Mouse (Mus musculus): Measurements from ENCODE around the gene Anapc13.

Anapc13 gene

DNA sequence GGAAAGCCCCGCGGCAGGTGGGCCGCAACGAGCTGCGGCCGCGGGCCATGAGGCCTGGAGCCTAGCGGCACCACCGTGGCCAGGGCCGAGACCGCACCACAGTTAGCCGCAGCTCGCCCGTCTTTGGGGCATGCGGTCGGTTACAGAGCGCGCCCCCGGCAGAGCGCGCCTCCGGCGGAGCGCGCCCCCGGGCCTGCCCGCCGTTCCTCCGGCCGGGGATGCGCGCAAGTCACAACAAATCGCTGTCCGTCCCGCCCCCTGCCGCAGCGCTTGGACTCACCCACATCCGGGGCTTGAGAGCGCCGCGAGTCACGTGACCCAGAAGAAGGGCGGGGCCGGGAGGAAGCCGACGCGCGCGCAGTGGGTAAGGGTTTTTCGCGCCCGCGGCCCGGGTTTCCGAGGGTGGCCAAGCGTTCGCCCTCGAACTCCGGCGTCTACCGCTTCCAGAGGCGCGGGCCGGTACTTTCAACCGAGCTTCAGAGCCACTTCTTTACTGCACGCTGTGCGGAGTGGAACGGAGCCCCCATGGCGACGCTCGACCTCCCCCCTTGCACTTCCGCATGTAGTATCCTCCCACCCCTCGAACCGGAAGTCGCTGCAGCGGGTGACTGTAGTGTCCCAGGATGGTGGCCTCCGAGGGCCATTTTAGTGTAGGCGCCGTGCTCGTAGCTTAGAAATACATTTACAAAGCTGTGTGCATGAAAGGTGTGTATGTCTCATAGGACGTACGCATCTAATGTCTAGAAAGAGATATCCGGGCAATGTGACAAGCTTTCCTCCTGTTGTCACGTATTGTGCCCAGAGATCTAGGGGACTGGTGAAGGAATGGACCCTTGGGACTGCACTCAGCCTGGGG lies at the start of gene Anapc13, which contains the start of gene Cep63:
TSS of gene Anapc13 (plus strand) at position 314 of the 856 bp plus-strand sequence.
TSS of gene Cep63 (minus strand) at position 552 of the 856 bp plus-strand sequence.
- peak; percentile 98 for DNase-seq

DNA sequence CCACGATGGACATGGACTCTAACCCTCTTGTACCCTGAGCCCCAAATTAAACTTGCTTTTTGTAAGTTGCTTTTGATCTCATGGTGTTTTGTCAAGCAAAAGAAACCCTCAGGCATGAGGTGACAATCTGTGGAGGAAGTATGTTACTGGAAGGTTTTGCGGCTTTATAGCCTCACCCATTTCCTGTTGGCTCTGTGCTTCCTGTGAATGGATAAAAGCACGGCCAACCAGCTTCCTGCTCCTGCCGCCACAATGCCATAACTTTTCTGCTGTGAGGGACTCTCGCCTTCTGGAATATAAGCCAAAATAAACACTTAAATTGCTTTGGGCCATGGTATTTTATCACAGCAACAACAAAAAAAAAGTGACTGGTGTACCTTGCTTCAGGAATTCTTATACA lies 48.6 kb upstream of the Anapc13 start:
- peak; percentile 11 for DNase-seq

DNA sequence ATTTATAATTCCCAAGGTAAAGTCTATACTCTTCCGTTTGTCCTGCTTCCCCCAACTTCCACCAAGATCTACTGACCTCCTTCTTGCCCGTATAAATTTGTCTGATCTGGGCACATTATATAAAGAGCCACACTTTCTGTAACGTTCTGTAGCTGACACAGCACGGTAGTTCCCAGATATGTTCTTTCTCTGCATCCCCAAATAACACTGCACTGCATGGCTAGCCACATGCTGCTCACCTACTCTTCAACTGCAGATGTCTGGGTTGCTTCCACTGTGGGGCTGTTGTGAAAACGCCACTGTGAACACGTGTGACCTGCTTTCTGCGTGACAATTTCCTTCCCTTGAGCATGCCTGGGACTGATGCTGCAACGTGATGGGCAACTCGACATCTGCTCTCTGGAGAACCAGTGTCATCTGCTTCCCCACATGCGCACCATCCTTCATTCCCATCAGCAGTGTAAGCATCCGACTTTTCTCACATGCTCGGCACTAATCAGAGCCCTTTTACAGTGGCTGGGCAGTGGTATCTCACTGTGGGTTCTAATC lies 44.1 kb upstream of the Anapc13 start:
- DNase-seq = no peak

DNA sequence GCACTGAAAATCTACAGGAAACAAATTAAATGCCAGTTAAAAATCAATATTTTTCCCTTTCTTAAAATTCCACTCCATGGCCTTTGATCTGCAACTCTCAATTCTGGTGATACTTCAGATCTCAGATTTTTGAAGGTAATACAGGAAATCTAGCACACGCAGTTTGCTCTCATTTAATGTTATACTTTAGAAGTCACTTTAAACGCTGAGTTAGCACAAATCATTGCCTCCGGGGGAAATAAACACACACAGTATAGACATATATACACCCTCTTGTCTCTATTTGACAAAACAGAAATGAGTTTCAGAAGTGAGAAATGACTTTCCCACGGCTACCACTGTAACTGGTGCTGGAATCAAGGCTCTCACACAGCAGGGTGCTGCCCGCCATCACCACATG lies 38.7 kb upstream of the Anapc13 start:
- DNase-seq = no peak

DNA sequence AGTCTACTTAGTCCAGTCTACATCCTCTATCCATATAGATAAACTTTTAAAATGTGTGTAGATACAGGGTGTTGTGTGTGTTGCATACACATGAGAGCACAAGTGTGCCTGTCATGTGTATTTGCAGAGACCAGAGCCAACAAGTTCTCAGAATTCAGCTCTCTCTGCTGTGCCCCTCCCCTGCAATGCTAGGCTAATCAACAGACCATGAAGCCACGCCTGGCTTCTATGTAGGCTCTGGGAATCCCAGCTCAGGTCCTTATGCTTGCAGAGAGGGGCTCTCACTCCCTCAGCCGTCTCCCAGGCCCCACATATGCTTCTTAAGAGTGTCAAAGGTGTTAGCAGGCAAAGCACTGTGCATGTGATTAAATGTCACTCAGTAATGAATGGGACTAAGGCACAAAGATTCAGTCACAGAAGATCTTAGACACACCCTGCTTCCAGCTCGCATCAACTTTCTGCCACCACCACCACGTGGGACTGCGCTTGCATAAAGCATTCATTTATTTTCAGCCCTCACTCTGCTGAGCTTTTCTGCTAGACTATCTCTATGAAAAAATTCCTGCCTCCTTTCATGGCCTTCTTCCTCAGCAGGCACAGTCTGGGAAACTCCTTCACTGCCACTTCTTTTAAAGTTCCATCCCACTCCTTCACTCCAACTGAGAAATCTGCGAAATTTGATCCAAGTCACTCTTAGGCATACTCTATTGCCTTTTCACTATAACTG lies 31.3 kb upstream of the Anapc13 start:
- no peak for DNase-seq

DNA sequence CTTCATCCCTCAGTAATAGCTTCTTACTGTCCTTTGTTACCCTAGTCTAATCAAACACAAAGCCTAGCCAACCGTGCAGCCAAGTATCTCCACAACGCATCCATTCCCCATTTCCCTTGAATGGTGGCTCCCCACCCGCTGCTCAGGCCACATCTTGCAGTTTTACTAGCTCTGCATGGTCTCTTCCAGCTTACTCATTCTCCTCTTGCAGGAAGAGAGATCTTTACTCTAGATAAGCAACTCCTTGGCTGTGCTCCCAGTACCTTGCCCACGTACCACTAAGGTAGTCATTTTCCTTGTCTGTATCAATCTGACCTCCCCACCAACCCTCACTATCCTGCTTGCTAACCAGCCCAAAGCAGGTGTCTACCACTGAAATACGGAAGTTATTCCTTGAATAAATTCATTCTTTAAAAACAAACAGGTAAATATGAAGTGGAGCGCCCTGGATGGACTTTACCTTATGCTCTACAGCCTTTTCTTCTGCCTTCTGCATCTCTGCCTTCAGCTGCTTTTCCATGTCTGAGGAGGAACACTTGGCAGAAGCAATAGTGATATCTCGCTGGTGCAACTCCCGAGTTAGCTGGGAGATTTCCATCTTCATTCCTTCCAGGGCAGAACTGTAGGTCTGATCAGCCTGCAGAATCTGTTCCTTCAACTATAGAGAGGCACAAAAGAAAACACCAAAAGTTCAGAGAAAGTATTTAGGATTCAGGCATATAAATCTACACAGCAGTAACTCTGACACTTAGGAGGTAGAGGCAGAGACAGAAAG lies 30.2 kb upstream of the Anapc13 start:
- no peak for DNase-seq

DNA sequence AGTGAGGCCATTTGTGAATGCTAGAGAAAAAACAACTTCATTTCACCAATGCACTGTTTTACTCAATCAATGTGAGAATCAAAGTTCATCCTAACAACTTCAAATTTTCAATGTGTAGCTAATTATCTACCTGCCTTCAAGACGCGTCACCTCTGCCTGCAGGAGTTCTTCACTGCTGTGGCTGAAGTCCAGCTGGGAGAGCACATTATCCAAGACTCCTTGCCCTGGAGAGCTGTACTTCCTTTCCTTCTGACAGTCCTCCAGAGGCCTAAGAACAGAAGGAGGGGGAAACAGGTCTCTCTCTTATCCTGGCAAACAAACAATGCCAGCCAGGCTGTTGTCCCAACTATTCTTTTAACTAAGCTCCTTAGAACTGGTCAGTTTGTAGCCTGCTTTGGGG lies 24.9 kb upstream of the Anapc13 start:
- DNase-seq = no peak

DNA sequence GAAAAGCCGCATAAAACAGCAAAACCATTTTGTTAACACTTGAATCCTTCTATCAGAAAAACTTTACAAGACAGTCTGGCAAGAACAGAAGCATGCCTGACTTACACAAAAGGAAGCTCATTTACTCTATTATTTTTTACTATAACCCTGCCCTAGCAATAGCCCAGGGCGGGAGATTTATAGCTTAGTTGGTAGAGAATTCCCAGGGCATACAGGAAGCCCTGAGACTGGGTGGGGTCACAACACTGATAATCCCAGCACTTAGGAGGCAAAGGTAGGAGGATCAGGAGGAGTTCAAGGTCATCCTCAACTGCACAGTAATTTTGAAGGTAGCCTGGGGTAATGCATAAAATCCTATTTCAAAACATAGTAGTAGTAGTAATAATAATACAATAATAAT lies 24.4 kb upstream of the Anapc13 start:
- no peak for DNase-seq

DNA sequence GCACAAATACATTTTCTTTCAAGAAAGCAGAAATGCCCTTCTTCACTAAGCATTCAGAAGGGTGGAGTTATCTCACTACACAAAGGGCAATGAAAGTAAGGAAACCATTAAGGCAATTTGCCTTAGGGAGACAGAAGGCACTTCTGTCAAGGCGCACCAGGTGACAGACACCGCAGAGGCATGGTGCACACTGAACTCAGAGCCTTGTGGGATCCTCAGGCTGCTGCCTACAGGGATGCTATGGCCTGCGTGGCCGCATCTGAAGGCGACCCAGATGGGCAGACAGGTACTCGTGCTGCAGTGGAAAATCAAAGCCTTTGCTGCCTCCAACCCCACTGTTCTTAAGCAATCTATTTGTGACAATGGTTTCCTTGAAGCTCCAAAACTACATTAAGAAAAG lies 20.9 kb upstream of the Anapc13 start:
- no peak for DNase-seq

DNA sequence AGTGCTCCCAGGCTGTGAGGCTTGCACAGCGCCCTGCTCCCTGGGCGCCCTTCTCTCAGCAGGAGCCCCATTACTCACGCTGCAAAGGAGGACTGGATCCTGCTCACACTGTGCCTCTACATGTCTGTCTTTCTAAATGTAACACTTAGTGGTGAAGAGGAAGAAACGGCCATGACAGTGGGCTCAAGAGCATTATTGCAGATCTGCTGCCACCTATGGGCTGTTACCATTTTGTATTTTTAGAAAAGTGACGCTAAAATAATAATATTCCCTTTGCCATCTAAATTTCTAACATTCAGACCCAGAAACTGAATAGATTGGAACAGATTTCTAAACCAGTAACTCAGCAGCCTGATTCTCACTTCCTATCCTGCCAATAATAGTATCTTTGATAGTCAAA lies 18.6 kb upstream of the Anapc13 start:
- DNase-seq = no peak

DNA sequence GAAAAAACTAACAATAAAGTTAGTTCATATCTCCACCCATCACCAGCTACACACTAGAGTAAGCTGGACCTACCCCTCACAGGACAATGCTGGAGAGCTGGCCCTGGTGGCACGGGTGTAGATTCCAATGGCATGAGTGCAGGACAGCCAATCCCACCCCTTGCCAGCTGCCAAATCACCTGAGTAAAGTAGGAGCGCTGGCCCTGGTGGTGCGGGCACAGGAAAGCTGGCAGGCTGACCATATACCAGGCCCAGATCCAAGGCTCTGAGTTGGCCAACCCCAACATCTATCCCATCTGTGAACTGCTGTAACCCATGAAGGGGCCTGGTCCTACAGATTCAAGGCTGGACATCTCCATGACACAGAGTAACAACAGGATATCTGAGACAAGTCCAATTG lies 16.9 kb upstream of the Anapc13 start:
- no peak for DNase-seq

DNA sequence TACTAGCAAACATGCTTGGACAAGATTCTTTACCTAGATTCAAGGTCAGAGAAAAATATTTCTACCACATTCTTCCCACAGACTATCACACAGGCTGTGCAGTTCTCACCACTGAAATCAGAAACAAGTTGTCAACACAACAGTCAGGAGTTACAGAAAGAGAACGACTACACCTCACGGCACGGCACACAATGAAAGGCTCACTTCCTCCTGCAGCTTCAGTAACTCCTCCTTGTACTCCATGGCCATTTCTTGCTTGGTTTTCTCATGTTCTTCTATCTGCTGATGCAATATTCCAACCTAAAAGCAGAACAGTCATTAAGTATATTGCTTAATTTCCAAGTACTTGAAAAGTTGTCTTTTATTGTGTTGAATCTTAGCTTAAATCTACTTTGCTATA lies 11.0 kb upstream of the Anapc13 start:
- DNase-seq = no peak

DNA sequence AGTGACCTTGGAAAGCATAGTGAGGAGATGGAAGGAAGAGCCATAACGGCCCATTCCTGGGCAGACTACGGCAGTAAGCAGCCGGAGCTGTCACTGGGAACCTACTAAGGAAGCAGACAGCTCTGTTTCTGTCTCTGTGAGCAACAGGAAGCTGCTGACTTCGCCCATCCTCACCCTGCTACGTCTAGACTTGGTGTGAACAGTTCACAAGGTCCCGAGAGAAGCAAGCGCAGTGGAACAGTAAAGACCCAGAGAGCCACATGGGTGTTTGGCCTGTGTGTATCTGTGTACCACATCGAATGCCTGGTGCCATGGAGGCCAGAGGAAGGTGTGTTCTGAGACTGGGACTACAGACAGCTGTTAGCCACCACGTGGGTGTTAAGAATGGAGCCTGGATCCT lies 9.8 kb upstream of the Anapc13 start:
- no peak for DNase-seq

DNA sequence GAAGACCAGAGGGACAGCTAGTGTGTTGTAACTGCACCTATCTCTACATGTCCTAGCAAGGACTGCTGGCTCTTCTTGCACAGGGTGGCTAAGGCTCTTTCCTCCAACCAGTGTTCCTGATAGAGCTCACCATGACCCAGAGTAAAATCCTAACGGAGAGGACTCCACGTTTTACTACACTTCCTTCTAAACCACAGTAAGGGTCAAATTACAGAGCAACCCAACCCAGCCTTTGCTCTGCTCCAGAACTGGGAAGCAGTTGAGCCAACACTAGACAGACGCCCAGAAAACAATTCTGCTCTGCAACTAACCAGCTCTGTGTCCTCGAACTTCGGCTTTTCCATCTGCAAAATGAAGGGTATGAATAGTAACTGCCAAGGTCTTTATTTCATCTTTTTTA lies 4.7 kb upstream of the Anapc13 start:
- DNase-seq = no peak

DNA sequence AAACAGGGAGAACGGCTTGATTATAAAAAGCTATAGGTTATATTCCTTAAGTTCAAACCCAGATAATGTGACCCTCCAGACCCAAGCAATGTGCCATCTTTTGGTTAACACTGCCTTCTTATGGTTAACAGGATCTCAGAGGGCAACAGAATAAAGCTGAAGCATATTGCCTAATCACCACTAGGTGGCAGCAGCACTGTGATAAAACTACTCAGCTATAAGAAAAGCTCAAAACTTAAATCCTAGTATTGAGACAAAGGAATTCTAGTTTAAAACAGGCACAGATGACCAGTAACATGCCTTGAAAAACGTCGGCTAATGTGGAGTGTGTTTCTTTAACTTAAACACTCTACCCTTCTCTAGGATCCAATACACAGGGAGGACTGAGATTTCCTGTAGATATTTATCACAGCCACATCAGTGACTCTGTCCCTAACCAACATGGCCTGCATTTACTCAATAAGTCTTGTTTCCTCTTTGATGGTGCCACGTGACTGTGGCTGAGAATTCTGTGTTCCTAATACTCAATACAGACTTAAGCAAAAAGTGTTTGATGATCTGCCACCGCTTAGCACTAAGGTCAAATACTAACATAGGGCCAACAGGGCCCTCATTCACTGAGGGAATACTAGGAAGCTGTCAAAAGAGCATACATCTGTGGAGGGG lies 3.8 kb upstream of the Anapc13 start:
- DNase-seq = peak; percentile 40

DNA sequence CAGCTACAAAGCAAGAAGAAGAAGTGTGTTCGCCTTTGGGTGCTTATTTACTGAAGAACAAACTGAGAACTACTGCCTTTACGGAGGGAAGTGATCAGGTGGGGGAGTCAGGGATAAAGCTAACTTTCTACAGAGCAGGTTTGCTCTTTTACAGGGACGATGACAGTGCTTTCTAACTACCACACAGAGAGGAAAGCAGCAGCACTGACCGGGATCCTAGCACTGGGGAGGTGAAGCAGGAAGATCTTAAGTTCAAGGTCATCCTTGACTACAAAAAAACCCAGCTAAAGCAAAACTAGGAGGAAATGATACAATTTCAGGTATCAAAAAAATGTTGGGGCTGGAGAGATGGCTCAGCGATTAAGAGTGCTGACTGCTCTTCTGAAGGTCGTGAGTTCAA lies 3.2 kb upstream of the Anapc13 start:
- no peak for DNase-seq

DNA sequence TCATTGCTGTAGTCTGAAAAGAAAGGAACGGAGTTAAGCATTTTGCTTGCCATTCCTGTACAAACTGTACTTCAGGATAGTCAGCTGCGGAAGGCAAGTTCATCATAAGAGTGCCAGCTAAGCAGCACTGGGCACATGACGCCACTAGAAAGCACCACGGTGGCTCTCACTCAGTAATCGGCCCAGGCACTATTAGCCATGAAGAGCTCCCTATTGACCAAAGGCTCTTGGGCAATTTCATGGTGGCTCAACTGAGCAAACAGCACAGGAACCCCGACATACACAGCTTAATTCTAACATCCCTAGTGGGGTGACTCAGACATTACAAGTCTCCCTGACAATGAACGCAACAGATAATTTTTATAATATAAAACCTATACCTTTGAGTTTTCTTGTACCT lies 2.5 kb upstream of the Anapc13 start:
- no peak for DNase-seq

DNA sequence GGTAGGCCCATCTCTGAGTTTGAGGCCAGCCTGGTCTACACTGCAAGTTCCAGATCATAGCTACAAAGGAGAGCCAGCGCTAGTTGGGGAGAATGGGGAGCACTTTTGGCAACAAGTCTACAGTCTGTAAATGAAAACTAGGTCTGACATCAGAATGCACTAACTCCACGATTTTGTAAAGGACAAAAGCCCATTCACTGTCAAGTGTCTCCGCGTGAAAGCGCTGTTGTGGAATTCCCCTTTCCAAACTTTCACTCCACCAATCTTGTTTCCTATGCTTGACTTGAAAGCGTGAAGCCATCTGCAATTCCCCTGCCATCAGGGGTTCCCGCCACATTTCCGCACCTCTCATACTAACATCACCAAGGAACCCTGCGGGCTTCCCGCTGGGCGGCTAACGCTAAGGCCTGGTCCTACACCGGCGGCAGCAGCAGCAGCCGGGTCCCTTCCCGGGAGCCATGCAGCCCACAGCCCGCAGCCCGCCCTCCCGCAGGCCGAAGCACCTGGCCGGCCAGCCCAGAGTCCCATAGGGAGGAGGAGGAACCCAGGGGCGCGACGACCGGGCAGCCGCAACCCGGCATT lies 604 bp upstream of the Anapc13 start:
- no peak for DNase-seq

DNA sequence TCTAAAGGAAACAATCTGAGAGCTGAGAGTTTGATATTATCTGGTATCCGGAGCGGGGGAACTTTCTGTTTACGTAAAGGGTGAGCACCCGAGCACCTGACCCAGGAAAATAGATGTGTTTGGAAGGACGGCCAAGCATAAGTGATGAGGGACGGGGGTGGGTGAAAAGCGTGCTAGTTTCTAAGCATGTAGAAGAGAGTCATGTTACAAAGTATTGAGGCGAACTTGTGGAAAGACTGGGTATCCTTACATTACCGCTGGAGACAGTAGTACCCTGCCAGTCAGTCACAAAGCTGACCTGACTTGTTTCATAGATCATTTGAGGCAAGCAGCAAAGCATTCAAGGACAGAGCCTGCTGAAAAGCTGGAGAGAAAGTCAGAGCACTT lies 736 bp downstream of the Anapc13 start:
- no peak for DNase-seq

DNA sequence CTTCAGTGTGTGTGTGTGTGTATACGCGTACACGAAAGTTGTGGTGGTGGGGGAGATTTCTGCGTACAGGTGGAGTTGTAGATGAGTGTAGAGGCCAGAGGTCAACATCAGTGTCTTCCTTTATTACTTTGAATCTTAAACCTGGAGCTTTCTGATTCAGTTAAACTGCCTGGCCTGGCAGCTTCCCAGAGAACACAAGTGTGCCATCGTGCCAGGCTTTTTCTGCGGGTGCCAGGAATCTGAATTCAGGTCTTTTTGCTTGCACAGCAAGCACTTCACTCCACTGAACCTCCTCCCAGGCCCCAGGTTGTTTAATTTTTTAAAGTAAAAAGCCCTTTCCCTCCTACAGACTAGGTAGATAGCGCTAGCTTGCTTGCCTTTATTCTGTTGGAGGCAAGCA lies 1.3 kb downstream of the Anapc13 start:
- DNase-seq = no peak

DNA sequence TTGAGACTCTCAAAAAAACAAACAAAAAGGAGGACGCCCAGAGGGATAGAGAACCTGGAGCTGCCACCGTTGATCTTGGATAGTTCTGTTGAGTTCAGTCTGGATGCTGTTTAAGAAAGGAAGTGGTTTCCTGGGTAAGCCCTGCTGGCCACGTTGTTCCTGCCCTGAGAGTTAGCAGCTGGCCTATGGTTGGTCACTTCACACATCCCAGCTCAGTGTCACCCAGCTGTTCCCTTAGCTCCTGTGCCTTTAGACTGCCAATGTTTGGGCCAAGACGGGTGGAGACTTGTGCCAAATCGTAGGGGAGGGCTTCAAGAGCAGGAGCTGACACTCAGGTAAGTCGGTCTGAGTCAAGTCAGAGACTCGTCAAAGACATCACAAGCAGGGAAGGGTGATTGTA lies 3.0 kb downstream of the Anapc13 start:
- DNase-seq = no peak

DNA sequence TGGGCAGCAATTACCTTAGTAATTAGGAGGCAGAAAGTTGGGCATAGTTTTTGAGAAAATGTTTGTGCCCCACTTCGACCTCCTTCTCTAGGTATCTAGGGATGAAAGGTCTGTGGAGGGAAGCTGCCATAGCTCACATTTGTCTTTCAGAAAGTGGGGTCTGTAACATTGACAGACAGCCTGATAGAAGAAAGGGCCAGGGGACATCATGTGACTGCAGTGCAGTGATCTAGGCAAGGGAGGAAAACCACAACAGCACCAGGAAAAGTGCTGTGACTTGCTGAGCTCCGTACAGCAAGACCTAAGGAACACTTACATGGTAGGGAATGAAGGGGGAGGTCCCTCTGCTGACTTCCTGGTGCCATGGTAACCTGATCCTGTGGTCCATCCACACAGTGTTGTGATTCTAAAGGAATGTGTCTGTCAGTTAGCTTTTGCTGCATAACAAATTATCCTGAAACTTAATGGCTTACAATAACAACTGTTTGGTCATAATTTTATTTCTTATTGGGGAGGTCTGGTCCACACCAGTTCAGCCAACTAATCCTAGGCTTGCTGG lies 5.6 kb downstream of the Anapc13 start:
- DNase-seq = no peak

Measured in thymus, postnatal 25 days (tissue).